Mouse (Mus musculus) liver, embryonic 18 days (tissue): ENCODE results near the gene Abcc6. TPM values are rescaled to one million over a fixed set of nuclear protein-coding genes. Genes with fewer than 3 reads are reported as not detected.

Experiments
- polyA plus RNA-seq: library from polyadenylated mRNA; depleted of rRNA; stranded (reverse); fragments of >200 nt; gene quantifications from 2 replicates; pipeline ENCODE4 v1.2.3, GENCODE M21; 2012; rRNA removed

The Abcc6 gene
- polyA plus RNA-seq = 27.5 and 31.7 TPM in 2 replicates

GRCm38 (mm10) chr7:46030145-46030488 is at the start of gene Abcc6:
Gene Abcc6, minus strand, starts transcription at chr7:46030302.

GRCm38 (mm10) chr7:46033109-46033869 is 3.2 kb upstream of the Abcc6 start, which contains the start of gene Nomo1:
Gene Nomo1, plus strand, starts transcription at chr7:46033698.

GRCm38 (mm10) chr7:45923762-45924428 is 106.2 kb downstream of the Abcc6 start, which contains the start of gene Ccdc114:
Gene Ccdc114, plus strand, starts transcription at chr7:45924072.

GRCm38 (mm10) chr7:45921242-45921621 is 108.9 kb downstream of the Abcc6 start, which contains the start of gene Emp3:
Gene Emp3, minus strand, starts transcription at chr7:45921404.

Other genes starting within 250 kb of the Abcc6 start
- 0.06 and 0.10 TPM in 2 replicates for gene Lmtk3, start 246.6 kb downstream of the Abcc6 start, polyA plus RNA-seq
- 0.13 and 0.35 TPM in 2 replicates for gene Sult2b1, start 245.6 kb downstream of the Abcc6 start, polyA plus RNA-seq
- gene Cyth2, start 215.7 kb downstream of the Abcc6 start, polyA plus RNA-seq = 15.6 and 16.9 TPM in 2 replicates
- 0.07 and 0.11 TPM in 2 replicates for gene Kcnj14, start 205.5 kb downstream of the Abcc6 start, polyA plus RNA-seq
- 8.0 and 8.4 TPM in 2 replicates for gene Grwd1, start 199.4 kb downstream of the Abcc6 start, polyA plus RNA-seq
- 101 and 102 TPM in 2 replicates for gene Kdelr1, start 157.5 kb downstream of the Abcc6 start, polyA plus RNA-seq
- gene Grin2d, start 151.9 kb downstream of the Abcc6 start, polyA plus RNA-seq = 0.10 and 0.12 TPM in 2 replicates
- gene Syngr4, start 133.6 kb downstream of the Abcc6 start, polyA plus RNA-seq = 0.16 and 0.32 TPM in 2 replicates
- 11.3 and 12.3 TPM in 2 replicates for gene Tmem143, start 133.4 kb downstream of the Abcc6 start, polyA plus RNA-seq
- gene Emp3, start 108.9 kb downstream of the Abcc6 start, polyA plus RNA-seq = 32.1 and 34.4 TPM in 2 replicates
- 1.1 and 1.6 TPM in 2 replicates for gene Ccdc114, start 106.2 kb downstream of the Abcc6 start, polyA plus RNA-seq
- 13.0 and 17.8 TPM in 2 replicates for gene Nomo1, start 3.4 kb upstream of the Abcc6 start, polyA plus RNA-seq
- gene Kcnj11, start 70.5 kb upstream of the Abcc6 start, polyA plus RNA-seq = 0.01 TPM in 2 replicates
- 0.03 and 0.04 TPM in 2 replicates for gene Abcc8, start 149.7 kb upstream of the Abcc6 start, polyA plus RNA-seq
- gene Ush1c, start 208.2 kb upstream of the Abcc6 start, polyA plus RNA-seq = 0.07 and 0.14 TPM in 2 replicates
- not detected in 2 replicates for gene Otog, start 210.7 kb upstream of the Abcc6 start, polyA plus RNA-seq